7 mouse cellular contexts compared by ENCODE assay signal in genomic region chr4:129672878-129673449, GRCm38 (mm10). TPM values are rescaled to one million over a fixed set of nuclear protein-coding genes. Genes with fewer than 3 reads are reported as not detected.
DNase-seq lines count a peak whose midpoint lies in the region; ATAC-seq and TF ChIP-seq lines count a peak whose summit lies in the region.

No protein-coding gene starts in this region.

- H3K9ac ChIP-seq in forebrain, embryonic 15.5 days (replicated peaks), result peak overlapping the region; percentile 82
- peak overlapping the region; percentile 96 for H3K9ac ChIP-seq in liver, embryonic 15.5 days

- peaks cover 5% of the 10 kb centered on the region for H3K4me1 ChIP-seq in thymus, adult 2 months (replicated peaks; ENCODE audit: control insufficient read depth, insufficient read depth, low read length)
- peaks cover 18% of the 10 kb centered on the region for H3K4me1 ChIP-seq in forebrain, embryonic 15.5 days
- H3K4me1 ChIP-seq in liver, embryonic 15.5 days (replicated peaks), result peaks cover 26% of the 10 kb centered on the region

- peak overlapping the region; percentile 87 for H3K4me2 ChIP-seq in forebrain, embryonic 15.5 days (replicated peaks)
- peak overlapping the region; percentile 88 for H3K4me2 ChIP-seq in liver, embryonic 15.5 days

- no peaks in the 10 kb centered on the region for H3K36me3 ChIP-seq in thymus, adult 2 months (ENCODE audit: control insufficient read depth, insufficient read depth, low read length)
- H3K36me3 ChIP-seq in forebrain, embryonic 15.5 days, result peaks cover 24% of the 10 kb centered on the region
- H3K36me3 ChIP-seq in liver, embryonic 15.5 days (replicated peaks), result peaks cover 17% of the 10 kb centered on the region; the same call in 1 of the 2 replicates

- no peak for DNase-seq in thymus, adult 2 months
- no peak for DNase-seq in thymus, postnatal 25 days
- no peak for DNase-seq in thymus, postnatal 36 days
- no peak for DNase-seq in urinary bladder, adult 2 months (ENCODE audit: low spot score)

- H3K27me3 ChIP-seq in thymus, adult 2 months (ENCODE audit: control insufficient read depth, insufficient read depth, low read length), result no peaks in the 10 kb centered on the region
- H3K27me3 ChIP-seq in forebrain, embryonic 15.5 days, result no peaks in the 10 kb centered on the region
- no peaks in the 10 kb centered on the region for H3K27me3 ChIP-seq in liver, embryonic 15.5 days

- TF ChIP-seq POLR2A in thymus, adult 2 months (IDR thresholded peaks at IDR 0.05; ENCODE audit: control insufficient read depth, extremely low read depth, insufficient read depth, low read length, poor library complexity), result no peak

- 7% methylated on average over 10 of the region's 10 CpGs for WGBS in thymus, adult 2 months
- WGBS in forebrain, embryonic 15.5 days, result 9% methylated on average over 10 of the region's 10 CpGs
- 3% methylated on average over 10 of the region's 10 CpGs for WGBS in liver, embryonic 15.5 days (ENCODE audit: insufficient replicate concordance)

- peak overlapping the region; percentile 93 for H3K4me3 ChIP-seq in thymus, adult 2 months (ENCODE audit: control insufficient read depth, insufficient read depth, low read length)
- H3K4me3 ChIP-seq in forebrain, embryonic 15.5 days, result peak overlapping the region; percentile 91
- peak overlapping the region; percentile 91 for H3K4me3 ChIP-seq in liver, embryonic 15.5 days (replicated peaks)

- no peak; the same call in 1 of the 2 replicates for ATAC-seq in forebrain, embryonic 15.5 days (replicated peaks)
- peak; percentile 36; the same call in 1 of the 2 replicates for ATAC-seq in liver, embryonic 15.5 days (ENCODE audit: insufficient read depth)
- ATAC-seq in cerebellum, adult (ENCODE audit: insufficient number of reproducible peaks, low FRiP score, low TSS enrichment), result no peak

- no peak for TF ChIP-seq CTCF in thymus, adult 2 months (IDR thresholded peaks at IDR 0.05; ENCODE audit: borderline replicate concordance, control insufficient read depth, extremely low read depth, insufficient read depth, low read length, poor library complexity)

- H3K27ac ChIP-seq in thymus, adult 2 months (ENCODE audit: control insufficient read depth, insufficient read depth, low read length), result no peak overlapping the region
- peak overlapping the region; percentile 91 for H3K27ac ChIP-seq in forebrain, embryonic 15.5 days (replicated peaks)
- H3K27ac ChIP-seq in liver, embryonic 15.5 days (replicated peaks), result peak overlapping the region; percentile 92

- H3K9me3 ChIP-seq in forebrain, embryonic 15.5 days, result no peaks in the 10 kb centered on the region
- H3K9me3 ChIP-seq in liver, embryonic 15.5 days (replicated peaks), result no peaks in the 10 kb centered on the region

RNA-seq across cellular contexts. Expression of gene Kpna6, which starts 0.4 kb away (rescaled TPM):
- 32.5 and 34.2 TPM in 2 replicates for polyA plus RNA-seq in thymus, adult 2 months (2012; rRNA removed)
- polyA plus RNA-seq in forebrain, embryonic 15.5 days (2015; fragmentation: Nextera tagmentation; extraction: Ambion mirVana), result 14.7 and 17.5 TPM in 2 replicates
- 6.0 and 6.8 TPM in 2 replicates for polyA plus RNA-seq in liver, embryonic 15.5 days (2015; fragmentation: Nextera tagmentation; extraction: Ambion mirVana)
- 35.8 and 37.8 TPM in 2 replicates for polyA plus RNA-seq in urinary bladder, adult 2 months (2012; rRNA removed)

RNA-seq across cellular contexts. Expression of gene Tmem39b, which starts 23.7 kb away (rescaled TPM):
- 68.1 and 69.6 TPM in 2 replicates for polyA plus RNA-seq in thymus, adult 2 months (2012; rRNA removed)
- polyA plus RNA-seq in forebrain, embryonic 15.5 days (2015; fragmentation: Nextera tagmentation; extraction: Ambion mirVana), result 19.4 and 19.6 TPM in 2 replicates
- 2.5 and 3.5 TPM in 2 replicates for polyA plus RNA-seq in liver, embryonic 15.5 days (2015; fragmentation: Nextera tagmentation; extraction: Ambion mirVana)
- 16.6 and 19.9 TPM in 2 replicates for polyA plus RNA-seq in urinary bladder, adult 2 months (2012; rRNA removed)

RNA-seq across cellular contexts. Expression of gene Txlna, which starts 32.1 kb away (rescaled TPM):
- 70.1 and 70.8 TPM in 2 replicates for polyA plus RNA-seq in thymus, adult 2 months (2012; rRNA removed)
- polyA plus RNA-seq in forebrain, embryonic 15.5 days (2015; fragmentation: Nextera tagmentation; extraction: Ambion mirVana), result 64.7 and 68.3 TPM in 2 replicates
- 23.0 and 26.7 TPM in 2 replicates for polyA plus RNA-seq in liver, embryonic 15.5 days (2015; fragmentation: Nextera tagmentation; extraction: Ambion mirVana)
- 29.9 and 30.0 TPM in 2 replicates for polyA plus RNA-seq in urinary bladder, adult 2 months (2012; rRNA removed)

RNA-seq across cellular contexts. Expression of gene Ccdc28b, which starts 49.2 kb away (rescaled TPM):
- polyA plus RNA-seq in thymus, adult 2 months (2012; rRNA removed), result 34.8 and 35.3 TPM in 2 replicates
- 119 and 124 TPM in 2 replicates for polyA plus RNA-seq in forebrain, embryonic 15.5 days (2015; fragmentation: Nextera tagmentation; extraction: Ambion mirVana)
- 10.3 and 12.2 TPM in 2 replicates for polyA plus RNA-seq in liver, embryonic 15.5 days (2015; fragmentation: Nextera tagmentation; extraction: Ambion mirVana)
- polyA plus RNA-seq in urinary bladder, adult 2 months (2012; rRNA removed), result 48.4 and 49.4 TPM in 2 replicates

RNA-seq across cellular contexts. Expression of gene Iqcc, which starts 54.1 kb away (rescaled TPM):
- 73.8 and 78.8 TPM in 2 replicates for polyA plus RNA-seq in thymus, adult 2 months (2012; rRNA removed)
- polyA plus RNA-seq in forebrain, embryonic 15.5 days (2015; fragmentation: Nextera tagmentation; extraction: Ambion mirVana), result 31.4 and 32.5 TPM in 2 replicates
- 7.3 and 9.5 TPM in 2 replicates for polyA plus RNA-seq in liver, embryonic 15.5 days (2015; fragmentation: Nextera tagmentation; extraction: Ambion mirVana)
- polyA plus RNA-seq in urinary bladder, adult 2 months (2012; rRNA removed), result 29.4 and 32.6 TPM in 2 replicates
